Mouse (Mus musculus) CD4-positive, CD25-positive, alpha-beta regulatory T cell, adult 2 months (primary cell): ENCODE results near the gene Jun.

ENCODE experiments used
- DNase-seq: peaks from one replicate; pipeline ENCODE4 v3.0.0-alpha.2; 2012; ENCODE audit warnings: low read depth, low spot score

The Jun gene

DNA sequence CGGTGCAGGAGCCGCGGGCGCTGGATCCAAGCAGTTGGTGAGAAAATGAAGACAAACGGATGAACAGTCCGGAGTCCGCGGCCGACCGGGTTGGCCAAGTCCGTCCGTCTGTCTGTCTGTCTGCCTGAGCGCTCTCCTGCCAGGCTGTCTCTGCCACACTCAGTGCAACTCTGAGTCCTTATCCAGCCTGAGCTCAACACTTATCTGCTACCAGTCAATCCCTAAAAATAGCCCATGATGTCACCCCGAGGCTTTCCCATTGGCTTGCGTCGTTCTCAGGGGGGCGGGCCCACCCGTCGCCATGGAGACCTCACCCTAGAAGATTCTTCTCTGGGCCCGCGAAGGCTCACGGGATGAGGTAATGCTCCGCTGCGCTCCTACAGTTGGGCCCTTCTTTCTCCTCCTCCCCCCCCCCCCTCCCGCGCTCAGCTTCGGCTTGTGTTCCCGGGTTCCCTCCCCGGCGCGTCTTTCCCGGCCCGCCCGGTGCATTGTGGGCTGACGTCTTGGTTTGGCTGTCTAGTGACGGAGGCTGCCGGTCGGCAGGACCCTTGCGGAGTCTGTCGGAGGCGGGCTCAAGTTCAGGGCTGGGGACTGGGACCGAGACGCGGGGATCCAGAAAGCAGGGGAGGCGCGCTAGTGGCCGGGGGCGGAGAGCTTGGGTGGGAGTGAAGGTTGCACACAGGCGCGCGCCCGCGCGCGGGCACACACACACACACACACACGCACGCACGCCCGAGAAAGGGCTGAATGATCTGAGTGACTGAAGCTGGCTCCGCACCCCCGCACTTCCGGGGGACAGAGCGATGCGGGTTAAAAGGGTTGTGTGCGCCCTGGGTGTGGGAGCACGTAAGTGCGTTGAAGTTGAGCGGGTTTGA, at the start of gene Jun:
Gene Jun (minus strand): TSS at position 198 of the 875 bp plus-strand sequence.
- DNase-seq: peak; percentile 100

- DNase-seq: no peak
Observed at GRCm38 (mm10) chr4:95101684-95102083, 49.7 kb upstream of the Jun start.

GRCm38 (mm10) chr4:95100694-95101093, 48.7 kb upstream of the Jun start:
- DNase-seq: no peak

DNA sequence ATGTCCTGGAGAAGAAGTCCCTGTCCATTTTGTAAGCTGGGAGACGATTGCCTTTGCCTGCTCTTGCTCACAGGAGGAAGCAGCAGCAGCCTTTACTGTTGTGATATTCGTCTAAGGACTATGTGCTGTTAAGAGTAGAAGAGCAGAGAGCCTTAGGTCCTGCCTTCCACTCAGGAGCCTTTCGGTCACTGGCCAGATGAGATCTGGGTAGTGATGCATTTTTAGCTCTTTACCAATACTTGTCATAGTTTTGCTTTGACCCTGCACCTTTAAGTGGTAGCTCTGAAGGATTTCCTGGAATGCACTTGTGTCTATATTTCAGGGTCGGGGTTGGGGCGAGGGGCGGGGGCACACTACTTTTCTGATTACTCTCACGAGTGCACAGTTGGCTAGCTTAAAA, 47.4 kb upstream of the Jun start:
- no peak for DNase-seq

- no peak for DNase-seq
Observed at GRCm38 (mm10) chr4:95098722-95099097, 46.7 kb upstream of the Jun start.

DNA sequence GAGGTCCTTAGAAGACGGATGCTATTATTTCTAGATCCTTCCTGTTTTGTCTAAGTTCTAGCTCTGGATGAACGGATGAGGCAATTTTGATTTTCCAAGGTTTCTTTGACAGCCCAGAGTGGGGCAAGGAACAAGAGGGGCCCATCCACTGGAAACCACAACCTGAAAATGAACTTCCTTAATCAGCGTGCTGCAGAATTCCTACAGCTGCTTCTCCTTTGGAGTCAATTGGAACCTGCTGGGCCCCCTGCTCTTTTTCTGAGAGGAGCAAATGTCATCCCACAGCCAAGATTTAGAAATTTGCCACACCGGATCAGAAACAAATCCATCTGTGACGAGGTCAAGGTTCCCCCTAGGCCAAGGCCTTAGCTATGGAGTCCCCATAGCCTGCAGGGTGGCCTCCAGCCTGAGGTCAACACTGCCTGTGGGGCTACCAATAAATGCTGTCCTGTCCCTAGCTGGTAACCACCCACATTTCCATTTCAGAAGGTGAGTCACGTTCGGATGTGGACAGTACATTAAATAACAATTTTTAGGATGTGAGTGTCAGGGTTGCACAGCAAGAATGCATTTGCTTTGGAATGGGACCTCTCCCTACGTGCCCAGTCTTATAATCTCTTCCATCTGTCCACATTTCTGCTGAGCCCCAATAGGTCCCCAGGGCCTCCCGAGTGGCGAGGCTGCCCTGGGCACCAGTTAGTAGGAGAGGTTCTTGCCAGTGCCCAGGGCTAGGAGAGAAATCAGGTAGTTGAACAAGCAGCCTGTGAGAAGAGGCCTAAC, 46.1 kb upstream of the Jun start:
- no peak for DNase-seq

GRCm38 (mm10) chr4:95096731-95097130, 44.7 kb upstream of the Jun start:
- DNase-seq: peak; percentile 29

DNA sequence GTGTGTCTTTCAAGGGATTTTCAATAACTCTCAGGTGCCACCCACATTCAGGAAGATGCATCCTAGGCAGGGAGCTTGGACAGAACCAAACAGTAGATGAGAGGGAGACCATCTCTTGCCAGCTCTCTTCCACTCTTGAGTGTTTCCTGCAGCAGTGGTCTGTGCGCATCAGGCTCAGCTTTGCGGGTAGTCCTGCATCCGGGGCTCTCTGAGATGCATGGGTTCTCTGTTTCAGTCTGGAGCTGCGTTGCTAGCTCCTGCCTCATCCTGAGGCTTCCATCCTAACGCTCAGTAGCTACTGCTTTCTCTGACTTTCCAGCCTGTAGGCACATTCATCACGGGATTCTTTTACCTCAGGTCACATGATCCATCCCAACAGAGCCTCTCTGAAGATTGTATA, 43.9 kb upstream of the Jun start:
- no peak for DNase-seq

DNA sequence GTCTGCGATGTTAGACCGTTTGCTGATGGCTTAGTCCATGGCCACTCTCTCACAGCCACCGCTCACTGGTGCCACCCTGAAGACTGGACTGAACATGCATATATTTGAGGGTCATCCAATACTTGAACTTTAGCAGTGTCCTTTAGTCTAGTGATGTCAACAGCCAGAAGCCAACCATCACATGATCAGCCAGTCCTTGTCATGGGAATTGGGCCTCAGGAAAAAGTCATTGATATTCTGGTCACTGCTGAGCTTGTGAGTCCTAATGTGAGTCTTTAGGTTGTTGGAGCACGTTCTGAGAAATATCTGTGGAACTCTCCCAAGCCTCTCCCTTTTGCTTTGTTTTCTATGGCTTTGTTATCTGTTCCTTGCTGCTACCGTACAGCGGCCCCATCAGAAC, 43.3 kb upstream of the Jun start:
- no peak for DNase-seq

- no peak for DNase-seq
Observed at GRCm38 (mm10) chr4:95094700-95095113, 42.7 kb upstream of the Jun start.

DNA sequence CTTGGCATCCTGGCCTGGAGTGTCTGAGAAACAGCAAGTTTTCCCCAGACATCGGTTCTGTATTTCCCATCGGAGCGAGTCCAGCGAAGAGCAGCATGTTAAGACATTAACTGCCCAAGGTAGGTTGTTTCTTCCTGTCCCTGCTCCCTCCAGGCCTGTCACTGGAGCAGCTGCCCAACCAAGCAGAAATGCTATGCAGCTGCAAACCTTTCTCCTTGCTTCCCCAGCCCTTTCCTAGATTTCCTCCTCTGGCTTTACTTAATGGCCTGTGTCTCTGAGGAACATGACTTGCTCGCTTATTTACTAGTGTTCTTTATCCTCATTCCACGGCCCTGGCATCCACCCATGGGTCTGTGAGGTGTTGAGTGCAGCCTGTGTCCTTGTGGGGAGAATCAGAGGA, 41.6 kb upstream of the Jun start:
- no peak for DNase-seq

- no peak for DNase-seq
Observed at GRCm38 (mm10) chr4:95092516-95092915, 40.5 kb upstream of the Jun start.

- DNase-seq: no peak
Observed at GRCm38 (mm10) chr4:95091536-95091935, 39.5 kb upstream of the Jun start.

- DNase-seq: no peak
Observed at GRCm38 (mm10) chr4:95089968-95090367, 37.9 kb upstream of the Jun start.

GRCm38 (mm10) chr4:95089053-95089452, 37.0 kb upstream of the Jun start:
- DNase-seq: no peak

DNA sequence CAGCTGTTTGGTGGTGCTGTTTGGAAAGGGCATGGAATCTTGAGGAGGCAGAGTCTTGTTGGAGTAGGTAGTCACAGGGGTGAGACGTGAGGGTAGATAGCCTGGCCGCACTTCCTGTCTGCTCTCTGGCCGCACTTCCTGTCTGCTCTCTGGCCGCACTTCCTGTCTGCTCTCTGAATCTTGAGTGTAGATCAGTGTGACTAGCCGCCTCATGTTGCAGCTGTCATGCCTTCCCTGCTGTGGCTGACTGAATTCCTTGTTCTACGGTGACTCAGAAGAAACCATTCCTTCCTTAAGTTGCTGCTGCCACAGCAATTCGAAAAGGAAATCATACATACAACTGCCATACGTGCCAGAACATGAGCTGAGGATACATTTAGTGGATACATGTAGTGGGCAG, 31.9 kb upstream of the Jun start:
- DNase-seq: no peak

DNA sequence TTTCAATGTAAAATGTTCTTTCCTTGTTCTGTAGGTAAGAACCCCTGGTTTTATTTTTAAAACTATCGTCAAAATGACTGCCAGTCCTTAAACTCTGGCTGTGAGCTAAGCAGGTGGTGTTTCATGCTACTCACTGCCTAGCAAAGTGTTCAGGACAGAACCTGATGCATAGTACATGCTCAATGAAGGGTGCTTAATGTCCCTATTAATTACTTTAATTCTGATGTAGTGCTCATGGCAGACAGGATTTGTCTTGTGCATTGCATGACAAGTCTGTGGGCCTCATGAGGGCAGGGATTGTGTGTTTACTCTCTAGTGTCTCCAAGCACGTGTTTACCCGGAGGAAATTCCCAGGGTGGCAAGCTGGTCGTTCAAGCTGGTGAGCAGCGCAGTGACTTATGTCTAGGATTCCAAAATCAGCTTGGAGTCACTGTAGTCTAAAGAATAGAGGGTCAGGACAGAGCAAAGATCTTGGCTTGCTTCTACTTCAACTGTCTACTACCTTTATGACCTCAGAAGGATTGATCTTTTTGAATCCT, 31.2 kb upstream of the Jun start:
- no peak for DNase-seq

GRCm38 (mm10) chr4:95082481-95083088, 30.6 kb upstream of the Jun start:
- no peak for DNase-seq

- DNase-seq: no peak
Observed at GRCm38 (mm10) chr4:95081632-95082031, 29.6 kb upstream of the Jun start.

GRCm38 (mm10) chr4:95078625-95079024, 26.6 kb upstream of the Jun start:
- no peak for DNase-seq

- DNase-seq: no peak
Observed at GRCm38 (mm10) chr4:95076279-95076678, 24.3 kb upstream of the Jun start.

GRCm38 (mm10) chr4:95075591-95076002, 23.6 kb upstream of the Jun start:
- no peak for DNase-seq
